Mouse (Mus musculus) spleen, adult 2 months (tissue): ENCODE data around the gene Npas3.

Experiments used
- CTCF ChIP-seq: fragments of 200-500 bp; IDR thresholded peaks from 2 replicates; pipeline ENCODE4 v1.5.1; 2011; ENCODE audit warnings: mild to moderate bottlenecking, inconsistent platforms; ENCODE audit not compliant: insufficient read depth, insufficient read length, insufficient replicate concordance; ENCODE audit errors: extremely low read depth
- POLR2A ChIP-seq: fragments of 200-500 bp; IDR thresholded peaks from 2 replicates; pipeline ENCODE4 v1.6.1; 2011; ENCODE audit warnings: low read depth, low read length, inconsistent platforms

GRCm38 (mm10) chr12:53825898-53826605, 577.6 kb downstream of the Npas3 start:
- TF ChIP-seq POLR2A (no peak), CTCF (no peak)
